Mouse (Mus musculus): ENCODE data around the gene Ing4. TPM values are rescaled to one million over a fixed set of nuclear protein-coding genes. Genes with fewer than 3 reads are reported as not detected.
A peak's percentile ranks its signal among the peaks of the same experiment; 100 is the strongest.

The Ing4 gene
- polyA plus RNA-seq, 1 experiment from 2014 or later: 24.3 TPM

DNA sequence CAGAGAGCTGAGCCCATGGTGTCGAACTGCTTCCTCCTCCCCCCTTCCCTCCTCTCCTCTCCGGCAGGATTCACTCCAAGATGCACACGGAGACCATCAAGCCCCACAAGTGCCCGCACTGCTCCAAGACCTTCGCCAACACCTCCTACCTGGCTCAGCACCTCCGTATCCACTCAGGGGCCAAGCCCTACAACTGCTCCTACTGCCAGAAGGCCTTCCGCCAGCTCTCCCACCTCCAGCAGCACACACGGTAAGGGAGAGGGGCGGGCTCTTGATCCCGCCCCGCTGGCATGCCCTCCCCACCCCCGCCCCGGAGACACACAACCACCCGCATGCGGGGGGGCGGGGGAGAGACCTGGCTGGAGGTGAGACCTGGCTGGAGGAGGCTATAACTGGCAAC, 8.0 kb upstream of the Ing4 start:
- WGBS (ENCODE audit: insufficient replicate concordance): 86% methylated on average over 16 of the region's 16 CpGs
- Histone ChIP-seq H3K27ac (ENCODE audit: low read depth) (no peak overlapping the region), H3K27me3 (ENCODE audit: insufficient read depth, low read length) (no peaks in the 10 kb centered on the region), H3K4me2 (ENCODE audit: low read depth, low read length) (no peak overlapping the region), H3K4me3 (ENCODE audit: low read depth, low read length) (no peak overlapping the region), H3K4me1 (ENCODE audit: insufficient read depth) (no peaks in the 10 kb centered on the region), H3K9me3 (ENCODE audit: low read length) (no peaks in the 10 kb centered on the region), H3K9ac (replicated peaks) (no peak overlapping the region), H3K36me3 (replicated peaks; ENCODE audit: insufficient read depth, low read length) (peaks cover 58% of the 10 kb centered on the region)
- ATAC-seq (no peak), DNase-seq (no peak)
- no peak for TF ChIP-seq CTCF (IDR thresholded peaks at IDR 0.05; ENCODE audit: low read depth)
- no peak for TF ChIP-seq EP300 (IDR thresholded peaks at IDR 0.05; ENCODE audit: low read depth)

GRCm38 (mm10) chr6:125038666-125039065, 894 bp upstream of the Ing4 start:
- no peak for DNase-seq
- Histone ChIP-seq H3K27me3 (ENCODE audit: insufficient read depth, low read length) (no peaks in the 10 kb centered on the region), H3K4me1 (ENCODE audit: insufficient read depth) (peaks cover 26% of the 10 kb centered on the region), H3K4me2 (ENCODE audit: low read depth, low read length) (peak overlapping the region; percentile 91), H3K9ac (replicated peaks) (no peak overlapping the region), H3K36me3 (replicated peaks; ENCODE audit: insufficient read depth, low read length) (peaks cover 27% of the 10 kb centered on the region), H3K4me3 (ENCODE audit: low read depth, low read length) (peak overlapping the region; percentile 79), H3K9me3 (ENCODE audit: low read length) (no peaks in the 10 kb centered on the region), H3K27ac (ENCODE audit: low read depth) (peak overlapping the region; percentile 53)
- TF ChIP-seq CTCF (IDR thresholded peaks at IDR 0.05; ENCODE audit: low read depth) (no peak), EP300 (IDR thresholded peaks at IDR 0.05; ENCODE audit: low read depth) (no peak)
- 87% methylated on average over 4 of the region's 4 CpGs for WGBS (ENCODE audit: insufficient replicate concordance)
- no peak for ATAC-seq

- peak overlapping the region; percentile 91 for H3K4me2 ChIP-seq (ENCODE audit: low read depth, low read length)
- peak overlapping the region; percentile 79 for H3K4me3 ChIP-seq (ENCODE audit: low read depth, low read length)
- peaks cover 27% of the 10 kb centered on the region for H3K36me3 ChIP-seq (replicated peaks; ENCODE audit: insufficient read depth, low read length)
- ATAC-seq (peak; percentile 9; the same call in 1 of the 2 replicates), DNase-seq (no peak)
- peak overlapping the region; percentile 53 for H3K27ac ChIP-seq (ENCODE audit: low read depth)
- H3K27me3 ChIP-seq (ENCODE audit: insufficient read depth, low read length): no peaks in the 10 kb centered on the region
- TF ChIP-seq CTCF (IDR thresholded peaks at IDR 0.05; ENCODE audit: low read depth) (no peak), EP300 (IDR thresholded peaks at IDR 0.05; ENCODE audit: low read depth) (no peak)
- no peaks in the 10 kb centered on the region for H3K9me3 ChIP-seq (ENCODE audit: low read length)
- H3K9ac ChIP-seq (replicated peaks): no peak overlapping the region
- H3K4me1 ChIP-seq (ENCODE audit: insufficient read depth): peaks cover 26% of the 10 kb centered on the region
- 7% methylated on average over 8 of the region's 8 CpGs for WGBS (ENCODE audit: insufficient replicate concordance)
These were observed 429 bp upstream of the Ing4 start for GRCm38 (mm10) chr6:125039131-125039530.

DNA sequence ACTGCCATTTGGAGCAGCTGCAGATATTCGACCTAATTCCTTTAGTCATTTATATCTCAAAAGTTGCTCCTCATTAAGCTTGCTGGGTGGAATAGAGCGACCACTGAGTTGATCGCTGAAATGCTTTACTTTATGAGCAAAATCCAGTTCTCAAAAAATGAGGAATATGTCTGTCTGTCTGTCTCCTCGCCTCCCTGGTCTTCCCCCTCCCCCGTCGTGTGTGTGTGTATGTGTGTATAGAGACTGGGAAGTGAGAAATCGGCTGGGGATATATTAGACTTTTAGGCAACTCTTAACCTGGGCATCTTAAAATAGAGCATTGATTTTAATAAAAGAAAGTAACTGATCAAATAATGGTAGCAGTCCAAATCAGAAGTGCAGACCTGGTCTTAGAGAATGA, 661 bp downstream of the Ing4 start:
- H3K9ac ChIP-seq (replicated peaks): peak overlapping the region; percentile 74
- WGBS (ENCODE audit: insufficient replicate concordance): 4% methylated on average over 7 of the region's 7 CpGs
- no peaks in the 10 kb centered on the region for H3K9me3 ChIP-seq (ENCODE audit: low read length)
- peaks cover 29% of the 10 kb centered on the region for H3K36me3 ChIP-seq (replicated peaks; ENCODE audit: insufficient read depth, low read length)
- TF ChIP-seq EP300 (IDR thresholded peaks at IDR 0.05; ENCODE audit: low read depth): no peak
- no peak for TF ChIP-seq CTCF (IDR thresholded peaks at IDR 0.05; ENCODE audit: low read depth)
- ATAC-seq: no peak
- peaks cover 26% of the 10 kb centered on the region for H3K4me1 ChIP-seq (ENCODE audit: insufficient read depth)
- DNase-seq: no peak
- H3K27me3 ChIP-seq (ENCODE audit: insufficient read depth, low read length): no peaks in the 10 kb centered on the region
- peak overlapping the region; percentile 91 for H3K4me2 ChIP-seq (ENCODE audit: low read depth, low read length)
- peak overlapping the region; percentile 74 for H3K27ac ChIP-seq (ENCODE audit: low read depth)
- H3K4me3 ChIP-seq (ENCODE audit: low read depth, low read length): peak overlapping the region; percentile 79

DNA sequence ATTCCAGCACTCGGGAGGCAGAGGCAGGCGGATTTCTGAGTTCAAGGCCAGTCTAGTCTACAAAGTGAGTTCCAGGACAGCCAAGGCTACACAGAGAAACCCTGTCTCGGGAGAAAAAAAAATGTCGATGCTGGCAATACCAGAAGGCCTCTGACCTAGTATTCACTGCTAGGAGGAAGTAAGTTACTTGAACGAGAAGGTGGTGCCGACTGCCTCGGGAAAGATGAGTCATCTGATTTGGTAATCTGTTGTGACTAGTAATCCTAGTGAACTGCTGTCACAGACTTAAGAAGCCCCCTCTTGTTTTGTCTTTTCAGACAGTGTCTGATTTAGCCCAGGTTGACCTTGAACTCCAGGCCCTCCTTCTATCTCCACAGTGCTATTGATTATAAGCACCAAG, 1.5 kb downstream of the Ing4 start:
- Histone ChIP-seq H3K27me3 (ENCODE audit: insufficient read depth, low read length) (no peaks in the 10 kb centered on the region), H3K4me1 (ENCODE audit: insufficient read depth) (peaks cover 26% of the 10 kb centered on the region), H3K9ac (replicated peaks) (no peak overlapping the region), H3K36me3 (replicated peaks; ENCODE audit: insufficient read depth, low read length) (peaks cover 26% of the 10 kb centered on the region), H3K4me3 (ENCODE audit: low read depth, low read length) (no peak overlapping the region), H3K9me3 (ENCODE audit: low read length) (no peaks in the 10 kb centered on the region), H3K27ac (ENCODE audit: low read depth) (peak overlapping the region; percentile 45), H3K4me2 (ENCODE audit: low read depth, low read length) (peak overlapping the region; percentile 91; the same call in 1 of the 2 replicates)
- TF ChIP-seq EP300 (IDR thresholded peaks at IDR 0.05; ENCODE audit: low read depth) (no peak), CTCF (IDR thresholded peaks at IDR 0.05; ENCODE audit: low read depth) (no peak)
- 44% methylated on average over 7 of the region's 7 CpGs for WGBS (ENCODE audit: insufficient replicate concordance)
- no peak for DNase-seq
- ATAC-seq: no peak

GRCm38 (mm10) chr6:125042081-125042480, 2.5 kb downstream of the Ing4 start:
- DNase-seq: no peak
- Histone ChIP-seq H3K36me3 (replicated peaks; ENCODE audit: insufficient read depth, low read length) (peaks cover 34% of the 10 kb centered on the region), H3K4me1 (ENCODE audit: insufficient read depth) (peaks cover 26% of the 10 kb centered on the region), H3K27me3 (ENCODE audit: insufficient read depth, low read length) (no peaks in the 10 kb centered on the region), H3K27ac (ENCODE audit: low read depth) (no peak overlapping the region), H3K4me2 (ENCODE audit: low read depth, low read length) (no peak overlapping the region), H3K4me3 (ENCODE audit: low read depth, low read length) (no peak overlapping the region), H3K9ac (replicated peaks) (no peak overlapping the region), H3K9me3 (ENCODE audit: low read length) (no peaks in the 10 kb centered on the region)
- WGBS (ENCODE audit: insufficient replicate concordance): 70% methylated on average over 7 of the region's 7 CpGs
- TF ChIP-seq CTCF (IDR thresholded peaks at IDR 0.05; ENCODE audit: low read depth) (no peak), EP300 (IDR thresholded peaks at IDR 0.05; ENCODE audit: low read depth) (no peak)
- ATAC-seq: no peak

GRCm38 (mm10) chr6:125046691-125047090, 7.1 kb downstream of the Ing4 start:
- no peak overlapping the region for H3K27ac ChIP-seq (ENCODE audit: low read depth)
- no peak overlapping the region for H3K4me2 ChIP-seq (ENCODE audit: low read depth, low read length)
- H3K9ac ChIP-seq (replicated peaks): no peak overlapping the region
- TF ChIP-seq CTCF (IDR thresholded peaks at IDR 0.05; ENCODE audit: low read depth): peak; percentile 96
- TF ChIP-seq EP300 (IDR thresholded peaks at IDR 0.05; ENCODE audit: low read depth): no peak
- peaks cover 65% of the 10 kb centered on the region for H3K36me3 ChIP-seq (replicated peaks; ENCODE audit: insufficient read depth, low read length)
- DNase-seq (peak; percentile 85), ATAC-seq (peak; percentile 59)
- no peak overlapping the region for H3K4me3 ChIP-seq (ENCODE audit: low read depth, low read length)
- no peaks in the 10 kb centered on the region for H3K9me3 ChIP-seq (ENCODE audit: low read length)
- peaks cover 3% of the 10 kb centered on the region; the same call in 1 of the 2 replicates for H3K4me1 ChIP-seq (ENCODE audit: insufficient read depth)
- WGBS (ENCODE audit: insufficient replicate concordance): 36% methylated on average over 5 of the region's 5 CpGs
- no peaks in the 10 kb centered on the region for H3K27me3 ChIP-seq (ENCODE audit: insufficient read depth, low read length)

Data from liver, postnatal 0 days (tissue).